Mouse (Mus musculus): ENCODE measurements around the gene Olfr1099.

Gene Olfr1099

DNA sequence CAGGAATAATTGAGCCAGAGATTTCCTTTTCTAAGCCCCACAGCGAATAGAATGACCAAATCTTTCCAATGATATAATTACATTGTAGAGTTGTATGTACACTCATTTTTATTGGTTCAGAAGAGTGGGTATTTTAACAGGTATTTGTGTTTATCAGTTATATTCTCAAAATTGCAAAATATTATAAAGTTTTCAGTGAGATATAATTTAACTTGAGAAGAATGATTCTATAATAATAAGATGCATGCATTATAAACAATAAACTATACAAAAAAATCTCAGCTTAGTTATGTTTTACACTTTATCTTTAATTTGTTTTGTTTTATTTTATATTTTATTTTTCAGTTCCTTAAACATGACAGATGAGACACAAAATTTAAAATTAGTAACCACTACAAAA, at the start of gene Olfr1099:
Gene Olfr1099, minus strand, starts transcription at position 101 of the 400 bp plus-strand sequence.
- no peak for DNase-seq

DNA sequence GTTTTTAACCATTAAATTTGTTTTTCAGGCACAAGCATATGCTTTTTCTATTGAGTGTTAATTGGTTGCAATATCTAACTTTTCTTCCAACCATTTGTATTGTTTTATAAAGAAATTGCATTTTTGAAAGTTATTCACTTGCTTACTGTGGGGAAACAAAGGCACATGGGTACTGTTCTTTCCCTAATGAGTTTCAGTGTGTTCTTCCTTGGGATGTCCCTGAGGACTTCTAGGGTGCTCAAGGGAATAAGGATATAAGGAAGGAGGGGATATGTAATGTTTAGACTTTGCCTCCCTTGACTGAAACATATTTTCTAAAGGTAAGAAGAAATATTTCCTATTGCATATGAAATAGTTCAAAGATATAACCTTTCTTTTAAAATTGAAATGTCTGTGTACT, 37.6 kb upstream of the Olfr1099 start, which contains the start of gene Olfr1102:
Gene Olfr1102, plus strand, starts transcription at position 301 of the 400 bp plus-strand sequence.
- DNase-seq, result no peak

DNA sequence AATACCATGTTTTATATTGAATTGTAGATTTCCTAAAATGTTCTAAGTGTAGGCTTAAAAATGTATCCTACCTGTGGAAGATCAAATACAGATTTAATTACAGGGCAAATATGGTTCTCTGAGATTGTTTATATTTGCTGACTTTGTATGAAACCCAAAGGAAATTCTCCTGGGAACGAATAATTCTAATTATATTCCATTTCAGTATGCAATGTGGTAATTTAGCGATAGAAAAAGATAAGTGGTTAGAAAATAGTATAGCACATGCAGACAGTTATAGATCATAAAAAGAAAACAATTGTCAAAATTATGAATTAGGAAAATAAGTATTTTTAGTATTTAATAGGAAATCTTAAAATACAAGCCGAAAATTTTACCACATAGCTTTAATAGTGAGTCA, 30.6 kb upstream of the Olfr1099 start, which contains the start of gene Olfr1101:
Gene Olfr1101, minus strand, starts transcription at position 101 of the 400 bp plus-strand sequence.
- DNase-seq, result no peak

DNA sequence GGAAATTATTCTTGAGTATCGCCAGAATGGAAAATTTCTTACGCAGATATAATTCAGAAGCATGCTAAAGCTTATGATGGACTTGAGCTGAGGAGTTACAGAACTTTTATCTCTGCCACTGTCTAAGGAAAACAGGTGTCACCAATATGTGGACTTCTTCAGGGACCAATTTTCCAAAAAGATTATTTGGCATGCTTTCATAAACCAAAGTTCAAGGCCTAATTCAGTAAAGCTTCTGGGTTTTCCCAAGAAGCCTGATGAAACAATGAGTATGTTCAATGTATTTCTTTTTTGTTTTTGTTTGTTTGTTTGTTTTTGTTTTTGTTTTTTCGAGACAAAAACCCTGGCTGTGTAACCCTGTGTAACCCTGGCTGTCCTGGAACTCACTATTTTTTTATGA, 19.4 kb upstream of the Olfr1099 start, which contains the start of gene Olfr1100:
Gene Olfr1100, minus strand, starts transcription at position 101 of the 400 bp plus-strand sequence.
- no peak for DNase-seq

DNA sequence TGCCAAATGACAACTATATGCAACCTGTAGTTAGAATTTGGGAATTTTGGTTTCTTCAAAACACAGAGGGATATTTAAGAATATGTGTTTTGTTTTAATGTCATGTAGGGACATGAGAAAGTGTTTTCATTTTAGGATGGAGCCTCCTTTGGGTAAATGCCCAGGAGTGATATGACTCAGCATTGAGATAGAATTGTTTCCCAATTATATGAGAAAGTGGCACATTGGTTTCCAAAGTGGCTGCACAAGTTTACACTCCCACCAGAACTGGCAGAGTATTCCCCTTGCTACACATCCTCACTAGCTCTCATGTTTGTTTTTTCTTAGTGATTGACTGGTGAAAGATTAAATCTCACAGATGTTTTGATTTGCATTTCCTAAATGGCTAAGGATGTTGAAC, 33.9 kb downstream of the Olfr1099 start:
- DNase-seq, result no peak

DNA sequence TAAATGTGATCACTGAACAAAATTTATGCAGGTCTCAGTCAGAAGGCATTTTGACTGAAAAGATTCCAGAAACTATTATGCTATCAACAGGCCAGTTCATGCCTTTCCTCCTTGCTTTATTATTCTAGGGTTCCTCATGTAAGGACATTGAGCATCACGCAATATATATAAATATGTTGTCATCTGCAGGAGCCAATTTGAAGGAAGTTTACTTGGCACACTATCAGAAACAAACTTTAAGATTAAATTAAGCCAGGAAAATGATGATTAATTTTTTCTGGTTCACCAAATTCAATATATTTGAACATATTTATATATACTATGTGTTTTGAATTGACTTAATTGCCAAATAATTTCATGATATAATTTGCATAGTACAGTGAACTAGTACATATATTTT, 36.0 kb downstream of the Olfr1099 start, which contains the start of gene Olfr1098:
Gene Olfr1098, minus strand, starts transcription at position 101 of the 400 bp plus-strand sequence.
- DNase-seq, result no peak

DNA sequence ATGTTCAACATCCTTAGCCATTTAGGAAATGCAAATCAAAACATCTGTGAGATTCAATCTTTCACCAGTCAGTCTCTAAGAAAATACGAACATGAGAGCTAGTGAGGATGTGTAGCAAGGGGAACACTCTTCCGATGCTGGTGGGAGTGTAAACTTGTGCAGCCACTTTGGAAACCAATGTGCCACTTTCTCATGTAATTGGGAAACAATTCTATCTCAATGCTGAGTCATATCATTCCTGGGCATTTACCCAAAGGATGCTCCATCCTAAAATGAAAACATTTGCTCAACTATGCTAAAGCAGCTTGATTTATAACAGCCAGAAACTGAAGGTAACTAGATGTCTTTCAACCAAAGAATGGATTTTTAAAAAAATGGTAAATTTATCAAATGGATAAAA, 54.8 kb downstream of the Olfr1099 start:
- no peak for DNase-seq

Measured in layer of hippocampus, adult 9-11 months (tissue).